Mouse (Mus musculus) right cerebral cortex, adult 18-20 months (tissue): ENCODE results near the gene Csnk2a2.

Experiments
- DNase-seq: peaks from one replicate; pipeline ENCODE4 v3.0.0; 2022; ENCODE audit warnings: mixed read lengths

Gene Csnk2a2

DNA sequence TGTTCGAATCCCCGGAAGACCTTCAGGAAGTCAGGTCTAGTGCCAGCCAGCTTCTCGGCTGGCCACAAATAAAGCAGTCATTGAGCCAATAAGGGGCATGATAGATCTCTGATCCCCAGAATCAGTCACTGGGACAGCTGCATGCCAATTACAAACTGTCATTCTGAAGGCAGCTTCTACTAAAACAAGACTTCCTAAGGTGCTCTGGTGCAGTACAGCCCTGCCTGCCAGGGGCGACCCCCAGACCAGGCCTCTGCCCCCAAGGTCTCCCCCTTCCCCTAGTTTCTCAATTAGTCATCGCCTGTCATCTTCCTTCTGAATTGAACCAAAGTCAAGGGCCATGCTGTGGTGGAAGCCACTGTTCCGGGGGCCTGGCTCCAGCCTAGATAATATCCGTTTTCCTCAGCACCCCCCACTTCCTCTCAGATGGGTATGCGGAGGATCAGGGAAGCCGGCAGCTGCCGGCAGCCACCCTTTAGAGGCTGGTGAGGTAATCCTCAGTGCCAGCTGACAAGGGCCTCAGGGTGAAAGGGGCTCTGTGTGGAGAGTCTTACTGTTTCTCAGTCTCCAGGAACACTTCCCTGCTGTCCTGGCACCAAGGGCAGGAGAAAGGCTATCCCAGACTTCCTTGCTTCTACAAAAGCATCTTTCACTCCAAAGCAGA, 78.4 kb downstream of the Csnk2a2 start:
- DNase-seq: no peak

GRCm38 (mm10) chr8:95409518-95409917, 80.3 kb downstream of the Csnk2a2 start:
- no peak for DNase-seq

DNA sequence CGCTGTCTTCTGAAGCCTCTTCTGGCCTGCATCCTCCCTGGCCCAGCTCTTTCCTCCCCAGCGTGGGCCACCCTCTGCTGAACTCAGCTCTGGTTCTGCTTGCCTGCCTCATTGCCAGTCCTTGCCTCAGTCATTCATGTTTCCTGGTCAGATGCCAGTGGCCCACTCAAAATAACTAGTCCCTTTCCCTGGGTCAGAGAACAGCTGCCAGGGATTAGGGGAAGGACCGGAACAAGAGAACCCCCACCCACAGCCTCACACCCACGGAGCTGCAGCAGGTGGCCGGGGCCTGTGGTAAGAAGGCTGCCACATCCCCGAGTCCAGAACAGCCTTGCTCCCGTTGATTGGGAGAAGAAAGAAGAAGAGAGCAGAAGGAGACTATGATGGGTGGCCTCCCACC, 88.7 kb downstream of the Csnk2a2 start:
- no peak for DNase-seq

GRCm38 (mm10) chr8:95399131-95399530, 90.7 kb downstream of the Csnk2a2 start:
- DNase-seq: no peak

GRCm38 (mm10) chr8:95397201-95397600, 92.6 kb downstream of the Csnk2a2 start:
- no peak for DNase-seq

DNA sequence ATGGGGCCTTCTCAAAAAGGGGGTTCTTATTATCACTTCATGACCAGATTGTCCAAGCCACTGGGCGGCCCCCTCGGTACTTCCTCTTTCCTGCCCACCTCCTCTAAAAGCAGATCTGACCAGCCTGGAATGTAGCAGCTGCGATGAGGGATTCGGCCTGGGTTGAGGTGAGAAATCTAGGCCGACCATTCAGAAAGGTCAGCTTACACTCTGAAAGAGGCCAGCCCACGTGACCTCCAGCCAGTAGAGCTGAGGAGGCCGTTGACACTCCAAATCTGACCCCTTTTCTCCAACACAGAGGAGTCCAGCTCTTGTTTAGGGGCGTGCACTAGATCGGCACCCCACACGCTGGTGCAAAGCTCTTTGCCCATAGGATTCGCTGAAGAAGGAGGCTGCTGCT, 93.1 kb downstream of the Csnk2a2 start:
- no peak for DNase-seq
